In the genomic region with DNA sequence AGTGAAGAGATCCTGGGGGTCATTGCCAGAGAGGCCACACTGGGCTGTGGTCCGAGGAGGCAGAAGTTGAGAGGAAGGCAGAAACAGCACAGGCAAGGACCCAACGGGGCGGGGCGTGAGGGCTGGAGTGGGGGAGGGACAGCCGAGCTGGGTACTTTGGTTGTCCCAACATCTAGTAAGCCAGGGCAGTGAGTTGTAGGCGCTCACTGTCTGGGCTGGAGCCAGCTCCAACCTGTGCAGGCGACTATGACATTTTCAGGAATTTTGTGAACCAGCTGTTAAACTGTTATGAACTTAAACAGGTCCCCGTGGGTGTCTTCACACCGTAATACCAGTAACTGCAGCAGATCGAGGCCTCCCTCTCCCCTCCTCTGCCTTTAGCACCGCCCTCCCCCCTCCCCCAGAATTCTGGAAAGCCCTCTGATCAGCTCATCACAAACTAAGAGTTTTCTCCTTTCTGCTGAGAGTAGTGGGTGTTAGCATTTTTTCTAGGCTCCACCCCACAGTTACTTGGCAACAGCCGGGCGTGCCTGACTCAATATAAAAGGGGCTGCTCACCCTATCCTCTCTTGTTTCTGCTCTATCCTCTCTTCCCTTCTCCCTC, we compare ENCODE assay signal across 11 mouse cellular contexts.
DNase-seq lines count a peak whose midpoint lies in the region; ATAC-seq and TF ChIP-seq lines count a peak whose summit lies in the region.
"Had no signal": no experiment of that assay in that cellular context is flagged by ENCODE, and none has a peak within 500 bp of the region (broad histone marks: within the 10 kb centered on the region; RNA-seq: fewer than 3 reads in every experiment).

No protein-coding gene starts in this region.

- no peaks in the 10 kb centered on the region for H3K36me3 ChIP-seq in lung, postnatal 0 days (ENCODE audit: insufficient read depth, low read length)
- H3K36me3 ChIP-seq in forebrain, embryonic 15.5 days, result no peaks in the 10 kb centered on the region
- no peaks in the 10 kb centered on the region for H3K36me3 ChIP-seq in hindbrain, embryonic 12.5 days
- no peaks in the 10 kb centered on the region for H3K36me3 ChIP-seq in neural tube, embryonic 13.5 days
- H3K36me3 ChIP-seq: G1E had no signal

- H3K4me3 ChIP-seq in lung, postnatal 0 days (ENCODE audit: low read depth, low read length), result no peak overlapping the region
- no peak overlapping the region for H3K4me3 ChIP-seq in forebrain, embryonic 15.5 days
- H3K4me3 ChIP-seq in hindbrain, embryonic 12.5 days, result no peak overlapping the region
- no peak overlapping the region for H3K4me3 ChIP-seq in left cerebral cortex, adult 2 months
- H3K4me3 ChIP-seq in neural tube, embryonic 13.5 days, result no peak overlapping the region
- H3K4me3 ChIP-seq: erythroblast, embryonic 14.5 days had no signal

- H3K27me3 ChIP-seq in lung, postnatal 0 days (replicated peaks; ENCODE audit: insufficient read depth, low read length), result 0 out of 2 replicates have a peak, but pooled peaks cover 2% of the 10 kb centered on the region
- H3K27me3 ChIP-seq in forebrain, embryonic 15.5 days, result no peaks in the 10 kb centered on the region
- H3K27me3 ChIP-seq in hindbrain, embryonic 12.5 days, result peaks cover 55% of the 10 kb centered on the region
- peaks cover 39% of the 10 kb centered on the region for H3K27me3 ChIP-seq in neural tube, embryonic 13.5 days

- no peak for TF ChIP-seq CTCF in lung, postnatal 0 days (IDR thresholded peaks at IDR 0.05)
- TF ChIP-seq CTCF in left cerebral cortex, adult 2 months (IDR thresholded peaks at IDR 0.05), result no peak

- DNase-seq in lung, adult 18-20 months, result peak; percentile 35 to 42
- no peak for DNase-seq in lung, postnatal 0 days (ENCODE audit: low spot score)
- DNase-seq in left cerebral cortex, adult 2 months (ENCODE audit: extremely low spot score in 1 of 2, low spot score in 2 of 2), result peak; percentile 51 to 52
- no peak for DNase-seq in natural killer cell, adult 2 months (ENCODE audit: low spot score in 2 of 2)
- no peak for DNase-seq in cerebellum, adult 11 months

- no peak for ATAC-seq in lung, postnatal 0 days
- peak; percentile 66; the same call in 1 of the 2 replicates for ATAC-seq in forebrain, embryonic 15.5 days (replicated peaks)
- peak; percentile 46 for ATAC-seq in hindbrain, embryonic 12.5 days (ENCODE audit: low FRiP score)
- 0 out of 2 replicates have a peak, but pooled peaks have one; percentile 4 for ATAC-seq in neural tube, embryonic 13.5 days (ENCODE audit: low read depth)

- H3K4me1 ChIP-seq in lung, postnatal 0 days (ENCODE audit: insufficient read depth, low read depth, low read length), result no peaks in the 10 kb centered on the region
- peaks cover 24% of the 10 kb centered on the region for H3K4me1 ChIP-seq in forebrain, embryonic 15.5 days
- peaks cover 23% of the 10 kb centered on the region for H3K4me1 ChIP-seq in hindbrain, embryonic 12.5 days
- H3K4me1 ChIP-seq in neural tube, embryonic 13.5 days (replicated peaks), result peaks cover 25% of the 10 kb centered on the region

- no peak for TF ChIP-seq EP300 in lung, postnatal 0 days (IDR thresholded peaks at IDR 0.05)

- no peak overlapping the region for H3K27ac ChIP-seq in lung, postnatal 0 days (ENCODE audit: low read length)
- no peak overlapping the region for H3K27ac ChIP-seq in forebrain, embryonic 15.5 days (replicated peaks)
- H3K27ac ChIP-seq in hindbrain, embryonic 12.5 days, result no peak overlapping the region
- H3K27ac ChIP-seq in left cerebral cortex, adult 2 months, result peak overlapping the region; percentile 32; the same call in 1 of the 2 replicates
- no peak overlapping the region for H3K27ac ChIP-seq in neural tube, embryonic 13.5 days (replicated peaks)
- H3K27ac ChIP-seq: macrophage had no signal

- H3K4me2 ChIP-seq in lung, postnatal 0 days (replicated peaks; ENCODE audit: low read depth, low read length), result no peak overlapping the region
- H3K4me2 ChIP-seq in forebrain, embryonic 15.5 days (replicated peaks), result no peak overlapping the region
- H3K4me2 ChIP-seq in hindbrain, embryonic 12.5 days (replicated peaks), result peak overlapping the region; percentile 16
- peak overlapping the region; percentile 22; the same call in 1 of the 2 replicates for H3K4me2 ChIP-seq in neural tube, embryonic 13.5 days

- no peak overlapping the region for H3K9ac ChIP-seq in lung, postnatal 0 days (replicated peaks; ENCODE audit: low read depth)
- no peak overlapping the region for H3K9ac ChIP-seq in forebrain, embryonic 15.5 days (replicated peaks)
- no peak overlapping the region for H3K9ac ChIP-seq in hindbrain, embryonic 12.5 days
- peak overlapping the region; percentile 56; the same call in 1 of the 2 replicates for H3K9ac ChIP-seq in neural tube, embryonic 13.5 days

- H3K9me3 ChIP-seq in lung, postnatal 0 days (ENCODE audit: low read length), result no peaks in the 10 kb centered on the region
- no peaks in the 10 kb centered on the region for H3K9me3 ChIP-seq in forebrain, embryonic 15.5 days
- H3K9me3 ChIP-seq in hindbrain, embryonic 12.5 days (replicated peaks), result peaks cover 6% of the 10 kb centered on the region
- no peaks in the 10 kb centered on the region; the same call in 1 of the 2 replicates for H3K9me3 ChIP-seq in neural tube, embryonic 13.5 days

- intact Hi-C loops in left cerebral cortex, adult 2 months (cut with DNase I), result loop anchor here (1.0 to 10.0 kb wide), 6 partner anchors 31 to 334 kb away; partner anchors contain the start of gene Igsf21

- WGBS in lung, postnatal 0 days, result 3% methylated on average over 12 of the region's 13 CpGs
- WGBS in forebrain, embryonic 15.5 days, result 5% methylated on average over 13 of the region's 13 CpGs
- WGBS in hindbrain, embryonic 12.5 days, result 3% methylated on average over 13 of the region's 13 CpGs
- 3% methylated on average over 13 of the region's 13 CpGs for WGBS in neural tube, embryonic 13.5 days

Comparison
In these comparisons a context has a peak if more than half of its experiments do, and no peak if none do; other contexts are left out.
1. DNase-seq: peak in lung, adult 18-20 months (2 of 2) and left cerebral cortex, adult 2 months (2 of 2); none in lung, postnatal 0 days (single experiment), natural killer cell, adult 2 months (0 of 2) and cerebellum, adult 11 months (single experiment).
2. H3K4me2 ChIP-seq: peak in hindbrain, embryonic 12.5 days (single experiment) and neural tube, embryonic 13.5 days (single experiment); none in lung, postnatal 0 days (single experiment) and forebrain, embryonic 15.5 days (single experiment).